Mouse (Mus musculus): ENCODE data around the gene Ect2l.

DNA sequence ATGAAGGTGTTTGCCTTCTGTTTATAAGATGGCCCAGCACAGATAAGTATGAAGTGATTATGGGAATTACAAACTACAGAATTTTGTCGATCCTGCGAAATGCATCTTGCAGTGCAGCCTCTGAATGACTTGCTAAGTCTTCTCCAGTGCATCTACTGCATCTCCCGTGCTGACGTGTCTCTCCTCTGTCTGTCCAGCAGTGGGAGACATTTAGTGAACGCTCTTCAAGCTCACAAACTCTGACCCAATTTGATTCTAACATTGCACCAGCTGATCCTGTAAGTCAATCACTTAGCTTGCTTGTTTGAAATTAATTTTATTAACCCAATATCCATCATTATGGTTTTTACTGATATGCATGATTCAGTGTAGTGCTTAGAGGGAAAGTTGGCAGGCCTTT, 103.2 kb downstream of the Ect2l start:
- no peak for TF ChIP-seq POLR2A (IDR thresholded peaks at IDR 0.05; ENCODE audit: low read depth, low read length)
- TF ChIP-seq CTCF (IDR thresholded peaks at IDR 0.05; ENCODE audit: extremely low read depth, insufficient read length, insufficient replicate concordance, low read depth, low read length): no peak

All from small intestine, adult 2 months (tissue).